Mouse (Mus musculus): ENCODE data around the gene Ppp1r9a. TPM values are rescaled to one million over a fixed set of nuclear protein-coding genes. Genes with fewer than 3 reads are reported as not detected.

Gene Ppp1r9a
- polyA plus RNA-seq, 1 experiment = 3.5 TPM

- TF ChIP-seq CTCF (IDR thresholded peaks at IDR 0.05; ENCODE audit: control insufficient read depth, insufficient read depth, low read length) (no peak), POLR2A (IDR thresholded peaks at IDR 0.05; ENCODE audit: borderline replicate concordance, control insufficient read depth, low read depth, low read length) (no peak)
- Histone ChIP-seq H3K4me3 (replicated peaks; ENCODE audit: control insufficient read depth, low read depth, low read length) (no peak overlapping the region), H3K4me1 (ENCODE audit: control insufficient read depth, insufficient read depth, low read length) (no peaks in the 10 kb centered on the region), H3K27ac (ENCODE audit: control insufficient read depth, insufficient read depth, low read depth, low read length, poor library complexity) (no peak overlapping the region)
- WGBS = 88% methylated on average over 6 of the region's 6 CpGs
Measured at GRCm38 (mm10) chr6:5045854-5046253, 143.1 kb downstream of the Ppp1r9a start.

DNA sequence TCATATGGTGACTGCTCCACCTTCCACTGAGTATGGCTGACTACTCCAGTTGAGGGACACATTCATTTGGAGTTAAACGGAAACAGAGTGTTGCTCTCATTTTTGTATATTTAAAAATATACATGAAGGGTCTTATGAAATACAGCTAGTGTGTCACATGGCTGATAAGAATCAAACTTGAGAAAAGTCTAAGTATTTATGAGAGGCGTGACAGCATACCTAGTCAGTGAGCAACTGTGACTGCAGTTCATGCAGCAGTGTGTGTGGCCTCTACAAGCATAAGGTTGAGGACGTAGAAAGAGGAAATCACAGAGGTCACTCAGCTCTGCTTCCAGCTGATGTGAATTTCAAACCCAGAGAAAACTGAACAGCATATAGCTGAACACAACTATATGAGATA, 145.3 kb downstream of the Ppp1r9a start:
- 76% methylated on average over 3 of the region's 3 CpGs for WGBS
- TF ChIP-seq POLR2A (IDR thresholded peaks at IDR 0.05; ENCODE audit: borderline replicate concordance, control insufficient read depth, low read depth, low read length) = no peak
- TF ChIP-seq CTCF (IDR thresholded peaks at IDR 0.05; ENCODE audit: control insufficient read depth, insufficient read depth, low read length) = no peak
- Histone ChIP-seq H3K27ac (ENCODE audit: control insufficient read depth, insufficient read depth, low read depth, low read length, poor library complexity) (no peak overlapping the region), H3K4me3 (replicated peaks; ENCODE audit: control insufficient read depth, low read depth, low read length) (no peak overlapping the region), H3K4me1 (ENCODE audit: control insufficient read depth, insufficient read depth, low read length) (no peaks in the 10 kb centered on the region; the same call in 1 of the 2 replicates)

- Histone ChIP-seq H3K4me1 (ENCODE audit: control insufficient read depth, insufficient read depth, low read length) (no peaks in the 10 kb centered on the region; the same call in 1 of the 2 replicates), H3K27ac (ENCODE audit: control insufficient read depth, insufficient read depth, low read depth, low read length, poor library complexity) (no peak overlapping the region), H3K4me3 (replicated peaks; ENCODE audit: control insufficient read depth, low read depth, low read length) (no peak overlapping the region)
- no peak for TF ChIP-seq CTCF (IDR thresholded peaks at IDR 0.05; ENCODE audit: control insufficient read depth, insufficient read depth, low read length)
- no peak for TF ChIP-seq POLR2A (IDR thresholded peaks at IDR 0.05; ENCODE audit: borderline replicate concordance, control insufficient read depth, low read depth, low read length)
- WGBS = 6% methylated on average over 2 of the region's 2 CpGs
Measured at GRCm38 (mm10) chr6:5052309-5052708, 149.6 kb downstream of the Ppp1r9a start.

- H3K4me1 ChIP-seq (ENCODE audit: control insufficient read depth, insufficient read depth, low read length) = no peaks in the 10 kb centered on the region; the same call in 1 of the 2 replicates
- TF ChIP-seq POLR2A (IDR thresholded peaks at IDR 0.05; ENCODE audit: borderline replicate concordance, control insufficient read depth, low read depth, low read length) = no peak
- TF ChIP-seq CTCF (IDR thresholded peaks at IDR 0.05; ENCODE audit: control insufficient read depth, insufficient read depth, low read length) = no peak
- H3K4me3 ChIP-seq (replicated peaks; ENCODE audit: control insufficient read depth, low read depth, low read length) = no peak overlapping the region
- no peak overlapping the region for H3K27ac ChIP-seq (ENCODE audit: control insufficient read depth, insufficient read depth, low read depth, low read length, poor library complexity)
- WGBS = 80% methylated on average over 4 of the region's 4 CpGs
Measured at GRCm38 (mm10) chr6:5054446-5055095, 151.9 kb downstream of the Ppp1r9a start.

DNA sequence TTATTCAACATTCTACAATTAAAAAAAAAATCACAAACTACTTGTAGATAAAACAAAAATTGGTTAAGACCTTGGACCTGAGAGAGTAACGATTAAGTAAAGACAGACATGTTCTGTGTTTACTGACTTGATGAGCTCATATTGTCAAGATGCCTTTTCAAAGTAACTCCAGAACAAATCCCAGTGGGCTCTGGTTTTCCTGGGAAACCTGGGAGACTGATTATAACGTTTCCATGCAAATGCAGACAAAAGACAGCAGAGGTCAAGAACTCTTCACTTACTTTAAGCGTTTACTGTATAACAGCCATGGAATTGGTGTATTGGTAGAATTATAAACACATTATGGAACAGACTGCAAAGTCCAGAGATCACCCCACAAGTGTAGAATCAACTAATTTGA, 172.0 kb downstream of the Ppp1r9a start:
- H3K4me3 ChIP-seq (replicated peaks; ENCODE audit: control insufficient read depth, low read depth, low read length) = no peak overlapping the region
- no peak overlapping the region for H3K27ac ChIP-seq (ENCODE audit: control insufficient read depth, insufficient read depth, low read depth, low read length, poor library complexity)
- TF ChIP-seq POLR2A (IDR thresholded peaks at IDR 0.05; ENCODE audit: borderline replicate concordance, control insufficient read depth, low read depth, low read length) (no peak), CTCF (IDR thresholded peaks at IDR 0.05; ENCODE audit: control insufficient read depth, insufficient read depth, low read length) (no peak)
- WGBS = 85% methylated on average over 3 of the region's 3 CpGs
- no peaks in the 10 kb centered on the region for H3K4me1 ChIP-seq (ENCODE audit: control insufficient read depth, insufficient read depth, low read length)

- H3K4me1 ChIP-seq (ENCODE audit: control insufficient read depth, insufficient read depth, low read length) = no peaks in the 10 kb centered on the region
- TF ChIP-seq POLR2A (IDR thresholded peaks at IDR 0.05; ENCODE audit: borderline replicate concordance, control insufficient read depth, low read depth, low read length) (no peak), CTCF (IDR thresholded peaks at IDR 0.05; ENCODE audit: control insufficient read depth, insufficient read depth, low read length) (no peak)
- no peak overlapping the region for H3K27ac ChIP-seq (ENCODE audit: control insufficient read depth, insufficient read depth, low read depth, low read length, poor library complexity)
- WGBS = 86% methylated on average over 7 of the region's 7 CpGs
- H3K4me3 ChIP-seq (replicated peaks; ENCODE audit: control insufficient read depth, low read depth, low read length) = no peak overlapping the region
Measured at GRCm38 (mm10) chr6:5075680-5076079, 173.0 kb downstream of the Ppp1r9a start.

- no peak overlapping the region for H3K4me3 ChIP-seq (replicated peaks; ENCODE audit: control insufficient read depth, low read depth, low read length)
- 84% methylated on average over 2 of the region's 2 CpGs for WGBS
- TF ChIP-seq CTCF (IDR thresholded peaks at IDR 0.05; ENCODE audit: control insufficient read depth, insufficient read depth, low read length) (no peak), POLR2A (IDR thresholded peaks at IDR 0.05; ENCODE audit: borderline replicate concordance, control insufficient read depth, low read depth, low read length) (no peak)
- no peak overlapping the region for H3K27ac ChIP-seq (ENCODE audit: control insufficient read depth, insufficient read depth, low read depth, low read length, poor library complexity)
- H3K4me1 ChIP-seq (ENCODE audit: control insufficient read depth, insufficient read depth, low read length) = no peaks in the 10 kb centered on the region
Measured at GRCm38 (mm10) chr6:5078009-5078408, 175.3 kb downstream of the Ppp1r9a start.

- no peak overlapping the region for H3K4me3 ChIP-seq (replicated peaks; ENCODE audit: control insufficient read depth, low read depth, low read length)
- TF ChIP-seq POLR2A (IDR thresholded peaks at IDR 0.05; ENCODE audit: borderline replicate concordance, control insufficient read depth, low read depth, low read length) (no peak), CTCF (IDR thresholded peaks at IDR 0.05; ENCODE audit: control insufficient read depth, insufficient read depth, low read length) (no peak)
- no peaks in the 10 kb centered on the region for H3K4me1 ChIP-seq (ENCODE audit: control insufficient read depth, insufficient read depth, low read length)
- 75% methylated on average over 1 of the region's 1 CpGs for WGBS
- no peak overlapping the region for H3K27ac ChIP-seq (ENCODE audit: control insufficient read depth, insufficient read depth, low read depth, low read length, poor library complexity)
Measured at GRCm38 (mm10) chr6:5079108-5079507, 176.4 kb downstream of the Ppp1r9a start.

GRCm38 (mm10) chr6:5080094-5080493, 177.4 kb downstream of the Ppp1r9a start:
- H3K27ac ChIP-seq (ENCODE audit: control insufficient read depth, insufficient read depth, low read depth, low read length, poor library complexity) = no peak overlapping the region
- 83% methylated on average over 5 of the region's 5 CpGs for WGBS
- H3K4me3 ChIP-seq (replicated peaks; ENCODE audit: control insufficient read depth, low read depth, low read length) = no peak overlapping the region

More at GRCm38 (mm10) chr6:5080094-5080493, 177.4 kb downstream of the Ppp1r9a start:
- no peak for TF ChIP-seq POLR2A (IDR thresholded peaks at IDR 0.05; ENCODE audit: borderline replicate concordance, control insufficient read depth, low read depth, low read length)
- no peak for TF ChIP-seq CTCF (IDR thresholded peaks at IDR 0.05; ENCODE audit: control insufficient read depth, insufficient read depth, low read length)
- H3K4me1 ChIP-seq (ENCODE audit: control insufficient read depth, insufficient read depth, low read length) = no peaks in the 10 kb centered on the region
